Mouse (Mus musculus): ENCODE results near the gene Prkca. TPM values are rescaled to one million over a fixed set of nuclear protein-coding genes. Genes with fewer than 3 reads are reported as not detected.

Gene Prkca
- polyA plus RNA-seq, 2 experiments: 2.5 to 3.8 TPM

GRCm38 (mm10) chr11:108152591-108152990, 191.1 kb downstream of the Prkca start:
- H3K27me3 ChIP-seq (ENCODE audit: control insufficient read depth, insufficient read depth, low read length): no peaks in the 10 kb centered on the region
- H3K4me3 ChIP-seq (ENCODE audit: insufficient read depth in 1 of 2, low read depth in 2 of 2, low read length in 2 of 2): no peak overlapping the region
- no peak for ATAC-seq (ENCODE audit: insufficient read depth)
- no peak for DNase-seq (ENCODE audit: low read depth in 3 of 3, low spot score in 3 of 3)
- peaks cover 4 to 12% of the 10 kb centered on the region in 2 experiments; a peak in 3 of 4 replicates for H3K4me1 ChIP-seq (replicated peaks; ENCODE audit: control insufficient read depth in 2 of 2, insufficient read depth in 2 of 2, low read length in 1 of 2)
- TF ChIP-seq EP300 (IDR thresholded peaks at IDR 0.05; ENCODE audit: low read depth): no peak
- TF ChIP-seq CTCF (IDR thresholded peaks at IDR 0.05; ENCODE audit: low read depth): no peak
- WGBS (ENCODE audit: insufficient replicate concordance): 51% methylated on average over 4 of the region's 4 CpGs
- H3K9ac ChIP-seq (replicated peaks): no peak overlapping the region
- no peak overlapping the region for H3K4me2 ChIP-seq (ENCODE audit: low read depth)
- no peak overlapping the region for H3K27ac ChIP-seq
- no peaks in the 10 kb centered on the region for H3K36me3 ChIP-seq (replicated peaks; ENCODE audit: control insufficient read depth, insufficient read depth, low read depth)
- H3K9me3 ChIP-seq (ENCODE audit: control insufficient read depth, low read length): no peaks in the 10 kb centered on the region

GRCm38 (mm10) chr11:108150410-108150809, 193.3 kb downstream of the Prkca start:
- no peak for DNase-seq (ENCODE audit: low read depth in 3 of 3, low spot score in 3 of 3)
- no peak for ATAC-seq (ENCODE audit: insufficient read depth)
- TF ChIP-seq CTCF (IDR thresholded peaks at IDR 0.05; ENCODE audit: low read depth) (no peak), EP300 (IDR thresholded peaks at IDR 0.05; ENCODE audit: low read depth) (no peak)
- Histone ChIP-seq H3K27ac (no peak overlapping the region), H3K9ac (replicated peaks) (no peak overlapping the region), H3K4me1 (replicated peaks; ENCODE audit: control insufficient read depth in 2 of 2, insufficient read depth in 2 of 2, low read length in 1 of 2) (peaks cover 4 to 17% of the 10 kb centered on the region in 2 experiments; a peak in 3 of 4 replicates), H3K27me3 (ENCODE audit: control insufficient read depth, insufficient read depth, low read length) (no peaks in the 10 kb centered on the region), H3K4me3 (ENCODE audit: insufficient read depth in 1 of 2, low read depth in 2 of 2, low read length in 2 of 2) (no peak overlapping the region), H3K4me2 (ENCODE audit: low read depth) (no peak overlapping the region), H3K9me3 (ENCODE audit: control insufficient read depth, low read length) (no peaks in the 10 kb centered on the region), H3K36me3 (replicated peaks; ENCODE audit: control insufficient read depth, insufficient read depth, low read depth) (no peaks in the 10 kb centered on the region)
- WGBS (ENCODE audit: insufficient replicate concordance): 62% methylated on average over 7 of the region's 7 CpGs

DNA sequence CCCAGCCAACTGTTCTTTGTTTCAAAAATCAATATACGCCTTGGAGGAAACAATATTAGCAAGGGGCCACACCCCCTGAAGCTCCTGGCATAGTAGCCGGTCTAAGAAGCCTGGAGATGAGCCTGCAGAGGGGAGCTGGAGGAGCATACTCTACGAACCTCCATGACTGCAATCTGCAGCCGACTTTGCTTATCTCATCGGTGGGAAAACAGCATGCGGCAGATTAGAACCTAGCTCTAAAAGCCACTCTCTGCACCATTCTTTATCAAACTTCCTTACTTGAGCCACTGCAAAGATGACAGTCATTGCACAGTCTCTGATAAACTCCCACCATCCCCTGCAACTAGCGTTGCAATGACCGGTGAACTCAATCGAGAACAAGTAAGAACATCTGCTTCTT, 194.5 kb downstream of the Prkca start:
- Histone ChIP-seq H3K36me3 (replicated peaks; ENCODE audit: control insufficient read depth, insufficient read depth, low read depth) (no peaks in the 10 kb centered on the region), H3K9ac (replicated peaks) (no peak overlapping the region), H3K27ac (no peak overlapping the region), H3K4me1 (replicated peaks; ENCODE audit: control insufficient read depth in 2 of 2, insufficient read depth in 2 of 2, low read length in 1 of 2) (peaks cover 4 to 17% of the 10 kb centered on the region in 2 experiments; a peak in 3 of 4 replicates), H3K27me3 (ENCODE audit: control insufficient read depth, insufficient read depth, low read length) (no peaks in the 10 kb centered on the region), H3K9me3 (ENCODE audit: control insufficient read depth, low read length) (no peaks in the 10 kb centered on the region), H3K4me2 (ENCODE audit: low read depth) (no peak overlapping the region), H3K4me3 (ENCODE audit: insufficient read depth in 1 of 2, low read depth in 2 of 2, low read length in 2 of 2) (no peak overlapping the region)
- WGBS (ENCODE audit: insufficient replicate concordance): 4% methylated on average over 9 of the region's 9 CpGs
- peak in 2 of 3 experiments; percentile 3 to 6 for DNase-seq (ENCODE audit: low read depth in 3 of 3, low spot score in 3 of 3)
- peak; percentile 54; the same call in 1 of the 2 replicates for ATAC-seq (ENCODE audit: insufficient read depth)
- TF ChIP-seq EP300 (IDR thresholded peaks at IDR 0.05; ENCODE audit: low read depth): peak; percentile 48
- TF ChIP-seq CTCF (IDR thresholded peaks at IDR 0.05; ENCODE audit: low read depth): no peak

DNA sequence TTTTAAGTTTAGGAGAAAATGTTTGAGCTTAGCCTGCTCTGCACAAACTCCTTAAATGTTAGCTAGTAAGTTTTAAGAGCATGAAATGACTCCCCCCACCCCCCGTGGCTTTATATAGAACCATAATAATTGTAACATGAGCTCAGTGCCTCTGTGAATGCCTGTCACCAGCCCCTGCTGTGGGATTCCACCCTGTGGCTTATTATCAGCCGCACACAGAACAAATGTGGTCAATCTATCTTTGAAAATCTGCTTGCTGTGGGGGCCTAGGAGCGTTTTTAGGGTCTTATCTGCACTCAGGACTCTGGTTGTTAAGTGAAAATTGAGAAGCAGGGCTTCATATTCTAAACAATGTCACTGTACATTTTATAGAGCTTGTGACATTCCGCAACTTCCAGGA, 195.2 kb downstream of the Prkca start:
- Histone ChIP-seq H3K4me1 (replicated peaks; ENCODE audit: control insufficient read depth in 2 of 2, insufficient read depth in 2 of 2, low read length in 1 of 2) (peaks cover 4 to 17% of the 10 kb centered on the region in 2 experiments; a peak in 3 of 4 replicates), H3K4me2 (ENCODE audit: low read depth) (no peak overlapping the region), H3K9ac (replicated peaks) (no peak overlapping the region), H3K4me3 (ENCODE audit: insufficient read depth in 1 of 2, low read depth in 2 of 2, low read length in 2 of 2) (no peak overlapping the region), H3K27ac (no peak overlapping the region), H3K36me3 (replicated peaks; ENCODE audit: control insufficient read depth, insufficient read depth, low read depth) (no peaks in the 10 kb centered on the region), H3K9me3 (ENCODE audit: control insufficient read depth, low read length) (no peaks in the 10 kb centered on the region), H3K27me3 (ENCODE audit: control insufficient read depth, insufficient read depth, low read length) (no peaks in the 10 kb centered on the region)
- WGBS (ENCODE audit: insufficient replicate concordance): 9% methylated on average over 4 of the region's 4 CpGs
- TF ChIP-seq CTCF (IDR thresholded peaks at IDR 0.05; ENCODE audit: low read depth) (no peak), EP300 (IDR thresholded peaks at IDR 0.05; ENCODE audit: low read depth) (peak; percentile 57)
- ATAC-seq (ENCODE audit: insufficient read depth) (peak; percentile 65; the same call in 1 of the 2 replicates), DNase-seq (ENCODE audit: low read depth in 3 of 3, low spot score in 3 of 3) (peak; percentile 22 to 40 (median 33))

- TF ChIP-seq CTCF (IDR thresholded peaks at IDR 0.05; ENCODE audit: low read depth) (no peak), EP300 (IDR thresholded peaks at IDR 0.05; ENCODE audit: low read depth) (no peak)
- H3K4me3 ChIP-seq (ENCODE audit: insufficient read depth in 1 of 2, low read depth in 2 of 2, low read length in 2 of 2): no peak overlapping the region
- H3K27me3 ChIP-seq (ENCODE audit: control insufficient read depth, insufficient read depth, low read length): no peaks in the 10 kb centered on the region
- H3K36me3 ChIP-seq (replicated peaks; ENCODE audit: control insufficient read depth, insufficient read depth, low read depth): no peaks in the 10 kb centered on the region
- DNase-seq (ENCODE audit: low read depth in 3 of 3, low spot score in 3 of 3): no peak
- H3K9me3 ChIP-seq (ENCODE audit: control insufficient read depth, low read length): no peaks in the 10 kb centered on the region
- H3K4me1 ChIP-seq (replicated peaks; ENCODE audit: control insufficient read depth in 2 of 2, insufficient read depth in 2 of 2, low read length in 1 of 2): peaks cover 4 to 17% of the 10 kb centered on the region in 2 experiments; a peak in 3 of 4 replicates
- no peak overlapping the region for H3K9ac ChIP-seq (replicated peaks)
- WGBS (ENCODE audit: insufficient replicate concordance): 50% methylated on average over 13 of the region's 13 CpGs
- no peak for ATAC-seq (ENCODE audit: insufficient read depth)
- no peak overlapping the region for H3K27ac ChIP-seq
- H3K4me2 ChIP-seq (ENCODE audit: low read depth): no peak overlapping the region
Observed at GRCm38 (mm10) chr11:108145752-108146496, 197.8 kb downstream of the Prkca start.
